Mouse (Mus musculus): Measurements from ENCODE around the gene Atp6v1c2.

GRCm38 (mm10) chr12:17308246-17308645, 20.9 kb downstream of the Atp6v1c2 start:
- TF ChIP-seq GATA1 (IDR thresholded peaks at IDR 0.05; ENCODE audit: low read length) = no peak
- TF ChIP-seq TAL1 (IDR thresholded peaks at IDR 0.05; ENCODE audit: low read length) = no peak

Measured in erythroblast, embryonic 14.5 days (primary cell).